Mouse (Mus musculus) adrenal gland, adult 18-20 months (tissue): ENCODE results near the gene 3110040M04Rik. TPM values are rescaled to one million over a fixed set of nuclear protein-coding genes. Genes with fewer than 3 reads are reported as not detected.
"Not testable (repeated sequence)": the region's sequence is repeated elsewhere in the genome, so short reads cannot be mapped to it uniquely, and the experiment has no call there.

Source experiments
- DNase-seq, 2 experiments: peaks; one replicate each; pipeline ENCODE4 v3.0.0; 2021 to 2022; ENCODE audit warnings: low spot score in 2 of 2
- total RNA-seq, 2 experiments: library from RNA; stranded (reverse); gene quantifications; 1 replicate in 1 of 2; 2 replicates in 1 of 2; pipeline ENCODE4 v1.2.3; 2021

Gene 3110040M04Rik
- total RNA-seq, 2 experiments from 2014 or later, result not detected

GRCm38 (mm10) chr1:151192075-151192474 lies 11.8 kb upstream of the 3110040M04Rik start, which contains the start of gene Gm8947:
Gene Gm8947, plus strand, starts transcription at chr1:151192376.
- not testable (repeated sequence) for DNase-seq

- not testable (repeated sequence) for DNase-seq
Observed at GRCm38 (mm10) chr1:151192739-151193138, 11.2 kb upstream of the 3110040M04Rik start.

GRCm38 (mm10) chr1:151195986-151196385 lies 7.9 kb upstream of the 3110040M04Rik start:
- DNase-seq, result not testable (repeated sequence)

- not testable (repeated sequence) for DNase-seq
Observed at GRCm38 (mm10) chr1:151196690-151197089, 7.2 kb upstream of the 3110040M04Rik start.

GRCm38 (mm10) chr1:151198120-151198519 lies 5.8 kb upstream of the 3110040M04Rik start, which contains the start of gene Gm47995:
Gene Gm47995, plus strand, starts transcription at chr1:151198448.
- not testable (repeated sequence) for DNase-seq

GRCm38 (mm10) chr1:151200620-151201019 lies 3.3 kb upstream of the 3110040M04Rik start:
- DNase-seq, result not testable (repeated sequence)

GRCm38 (mm10) chr1:151202771-151203170 lies 1.1 kb upstream of the 3110040M04Rik start:
- not testable (repeated sequence) for DNase-seq

- DNase-seq, result not testable (repeated sequence)
Observed at GRCm38 (mm10) chr1:151208493-151208892, 4.6 kb downstream of the 3110040M04Rik start.

- DNase-seq, result not testable (repeated sequence)
Observed at GRCm38 (mm10) chr1:151208944-151209343, 5.0 kb downstream of the 3110040M04Rik start.

GRCm38 (mm10) chr1:151209824-151210355 lies 6.0 kb downstream of the 3110040M04Rik start, which contains the start of gene Gm47996:
Gene Gm47996, plus strand, starts transcription at chr1:151210131.
- not testable (repeated sequence) for DNase-seq

- not testable (repeated sequence) for DNase-seq
Observed at GRCm38 (mm10) chr1:151211666-151212065, 7.7 kb downstream of the 3110040M04Rik start.

GRCm38 (mm10) chr1:151214862-151215261 lies 10.9 kb downstream of the 3110040M04Rik start:
- no peak for DNase-seq

GRCm38 (mm10) chr1:151215985-151216384 lies 12.1 kb downstream of the 3110040M04Rik start:
- DNase-seq, result no peak

- DNase-seq, result no peak
Observed at GRCm38 (mm10) chr1:151216417-151216816, 12.5 kb downstream of the 3110040M04Rik start.

GRCm38 (mm10) chr1:151219045-151219444 lies 15.1 kb downstream of the 3110040M04Rik start:
- no peak for DNase-seq

GRCm38 (mm10) chr1:151220098-151220497 lies 16.2 kb downstream of the 3110040M04Rik start:
- DNase-seq, result no peak

- DNase-seq, result no peak
Observed at GRCm38 (mm10) chr1:151222561-151223267, 18.8 kb downstream of the 3110040M04Rik start.

GRCm38 (mm10) chr1:151223377-151223776 lies 19.5 kb downstream of the 3110040M04Rik start:
- DNase-seq, result no peak

- DNase-seq, result no peak
Observed at GRCm38 (mm10) chr1:151224536-151224935, 20.6 kb downstream of the 3110040M04Rik start.

- no peak for DNase-seq
Observed at GRCm38 (mm10) chr1:151227506-151227905, 23.6 kb downstream of the 3110040M04Rik start.

GRCm38 (mm10) chr1:151228320-151228989 lies 24.5 kb downstream of the 3110040M04Rik start:
- no peak for DNase-seq

GRCm38 (mm10) chr1:151232346-151232745 lies 28.4 kb downstream of the 3110040M04Rik start:
- no peak for DNase-seq
